Mouse (Mus musculus) right cerebral cortex, adult 18-20 months (tissue): ENCODE measurements around the gene Tubgcp6.

ENCODE experiments used
- DNase-seq: peaks from one replicate; pipeline ENCODE4 v3.0.0; 2022; ENCODE audit warnings: mixed read lengths

Gene Tubgcp6

GRCm38 (mm10) chr15:89122649-89123366, at the start of gene Tubgcp6:
Gene Tubgcp6 (minus strand): TSS chr15:89123112.
- peak; percentile 96 for DNase-seq

- no peak for DNase-seq
Observed at GRCm38 (mm10) chr15:89172276-89172935, 49.5 kb upstream of the Tubgcp6 start.

GRCm38 (mm10) chr15:89171526-89172051, 48.7 kb upstream of the Tubgcp6 start:
- no peak for DNase-seq

DNA sequence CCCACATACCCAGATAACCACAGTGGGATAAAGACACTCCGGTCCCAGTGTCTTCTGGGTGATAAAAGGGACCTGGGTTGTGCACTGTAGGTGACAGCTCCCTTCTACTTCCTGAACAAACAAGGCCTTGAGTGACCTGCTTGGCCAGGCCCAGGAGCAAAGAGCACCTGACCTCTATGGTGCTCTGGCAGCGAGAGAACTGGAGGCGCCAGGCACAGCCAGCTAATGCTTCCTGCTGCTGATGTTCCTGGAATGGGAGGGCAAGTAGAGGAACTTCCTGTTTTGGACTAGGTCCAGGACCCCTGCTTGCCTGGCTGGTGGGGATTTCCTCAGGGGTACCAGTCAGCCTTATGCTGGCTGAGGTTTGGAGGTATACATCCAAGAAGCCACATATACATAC, 47.2 kb upstream of the Tubgcp6 start:
- no peak for DNase-seq

DNA sequence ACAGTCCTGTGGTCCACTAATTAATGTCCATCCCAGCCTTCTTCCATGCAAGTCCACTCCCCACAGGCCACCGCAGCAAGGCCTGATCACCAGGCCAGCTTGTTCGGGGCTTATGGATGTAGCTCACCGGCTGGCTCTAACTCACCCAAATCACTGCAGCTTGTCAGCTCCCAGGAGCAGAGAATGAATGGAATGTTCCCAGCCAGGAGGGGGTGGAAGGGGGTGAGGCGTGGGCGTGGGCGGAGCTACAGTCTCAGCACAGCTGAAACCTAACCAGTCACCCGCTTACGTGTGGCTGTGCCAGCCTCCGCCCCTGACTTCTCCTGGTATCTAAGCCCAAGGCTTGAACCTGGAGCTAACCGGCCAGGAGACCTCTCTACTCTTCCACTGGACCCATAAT, 46.5 kb upstream of the Tubgcp6 start:
- peak; percentile 89 for DNase-seq

DNA sequence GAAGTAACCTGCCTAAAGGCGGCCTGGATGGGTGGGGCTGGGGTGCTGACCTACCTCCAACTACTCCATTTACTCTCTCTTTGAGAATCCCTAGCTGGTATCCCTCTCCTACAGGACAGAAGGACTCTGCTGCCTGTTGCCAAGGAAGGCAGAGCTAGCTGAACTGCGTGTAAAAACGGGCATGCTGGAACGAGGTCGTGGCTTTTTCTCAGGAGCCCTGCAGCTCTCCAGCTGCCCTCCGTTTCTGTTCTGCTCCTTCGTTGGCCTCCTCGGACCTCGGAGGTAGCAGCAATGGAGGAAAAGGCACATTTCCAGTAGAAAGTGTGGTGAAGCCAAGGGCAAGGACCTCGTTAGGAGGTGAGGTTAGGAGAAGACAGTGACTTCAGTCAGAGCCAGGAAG, 46.0 kb upstream of the Tubgcp6 start:
- no peak for DNase-seq

GRCm38 (mm10) chr15:89165478-89165877, 42.6 kb upstream of the Tubgcp6 start:
- no peak for DNase-seq

- DNase-seq, result no peak
Observed at GRCm38 (mm10) chr15:89161397-89161796, 38.5 kb upstream of the Tubgcp6 start.

- no peak for DNase-seq
Observed at GRCm38 (mm10) chr15:89158516-89158915, 35.6 kb upstream of the Tubgcp6 start.

DNA sequence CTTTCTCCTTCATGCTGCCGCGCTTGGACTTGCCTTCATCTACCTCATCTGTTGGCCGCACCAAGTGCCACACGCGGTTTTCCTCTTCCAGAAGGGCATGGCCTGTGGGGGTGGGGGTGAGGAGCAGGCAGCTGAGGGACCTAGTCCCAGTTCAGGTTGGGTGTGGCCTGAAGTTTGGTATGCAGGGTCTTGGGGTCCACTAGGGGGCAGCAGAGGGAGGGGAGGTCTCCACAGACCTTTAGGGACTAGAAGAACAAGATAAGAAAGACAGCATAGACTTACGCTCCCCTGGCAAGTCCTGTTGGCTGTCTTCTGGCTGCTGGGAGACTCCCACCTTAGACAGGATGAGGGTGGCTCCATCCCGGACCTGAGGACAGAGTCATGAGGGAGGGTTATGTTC, 35.0 kb upstream of the Tubgcp6 start:
- no peak for DNase-seq

DNA sequence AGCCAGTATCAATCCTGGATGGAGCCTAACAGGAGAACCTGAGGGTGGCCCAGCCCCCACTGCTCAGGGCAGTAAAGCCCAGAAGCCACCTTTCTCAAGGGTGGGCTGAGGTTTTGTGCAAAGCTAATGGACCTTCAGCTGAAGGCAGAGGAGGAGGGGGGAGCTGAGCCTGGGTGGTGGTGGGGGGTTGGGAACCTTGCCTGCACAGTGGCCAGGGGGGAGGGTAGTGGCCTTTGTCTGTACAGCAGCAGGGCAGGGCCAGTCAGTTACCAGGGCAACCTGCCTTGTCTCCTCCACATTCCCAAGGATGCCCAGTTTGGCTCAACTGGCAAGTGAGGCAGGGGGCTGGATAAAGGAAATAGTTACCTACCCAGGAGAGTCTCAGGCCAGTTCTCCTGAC, 29.4 kb upstream of the Tubgcp6 start:
- DNase-seq, result no peak

DNA sequence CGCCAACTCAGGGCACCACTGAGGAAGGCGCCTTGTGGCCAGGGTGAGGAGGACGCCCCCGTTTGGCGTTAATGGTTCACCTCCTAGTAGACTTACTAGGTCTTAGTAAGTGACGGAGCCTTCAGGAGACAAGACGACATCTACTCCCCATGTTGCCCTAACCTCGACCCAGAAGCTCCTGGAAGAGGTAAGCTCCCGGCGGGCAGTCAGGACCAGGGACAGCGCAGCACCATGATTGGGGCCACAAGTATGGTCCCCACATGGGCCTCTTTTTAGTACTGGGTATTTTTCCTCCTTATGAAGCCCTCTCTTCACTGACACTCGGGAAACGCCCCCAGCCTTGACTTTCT, 27.1 kb upstream of the Tubgcp6 start:
- DNase-seq, result no peak

GRCm38 (mm10) chr15:89149271-89150040, 26.5 kb upstream of the Tubgcp6 start, which contains the start of gene Mapk11:
Gene Mapk11 (minus strand): TSS chr15:89149628.
- peak; percentile 54 for DNase-seq

DNA sequence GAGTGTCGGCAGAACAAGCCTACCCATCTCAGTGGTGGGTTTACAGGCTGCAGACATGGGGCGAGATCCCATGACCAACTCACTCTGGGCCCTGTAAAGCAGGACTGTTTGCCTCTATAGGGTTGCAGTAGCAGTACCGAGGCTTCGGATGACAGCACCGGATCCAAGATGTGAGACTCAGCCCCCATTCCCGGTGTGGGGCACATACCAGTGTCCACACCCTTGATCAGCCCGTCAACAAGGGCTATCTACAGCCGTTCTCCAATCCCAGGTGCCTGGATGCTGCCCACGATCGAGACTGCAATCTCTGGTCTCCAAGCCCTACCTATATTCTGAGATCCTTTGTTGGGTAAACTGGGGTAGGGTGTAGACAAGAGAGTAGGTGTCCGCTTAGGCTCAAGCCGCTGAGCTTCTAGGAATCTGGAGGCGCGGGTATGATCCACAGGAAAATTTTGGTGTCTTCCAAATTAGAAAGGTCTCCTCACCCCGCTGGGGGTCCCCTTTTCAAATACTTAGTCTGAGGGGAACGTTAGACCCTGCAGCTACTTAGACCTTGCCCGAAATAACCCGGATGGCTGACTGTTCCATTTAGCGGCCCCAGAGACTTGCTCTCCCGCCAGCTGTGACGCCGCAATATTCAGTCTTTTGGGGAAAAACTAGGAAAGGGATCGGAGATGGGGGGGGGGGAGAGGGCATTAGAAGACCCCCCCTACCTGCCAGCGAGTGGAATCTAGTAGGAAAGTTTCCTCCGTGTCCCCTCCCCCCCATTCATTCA, 25.8 kb upstream of the Tubgcp6 start:
- no peak for DNase-seq

GRCm38 (mm10) chr15:89147895-89148294, 25.0 kb upstream of the Tubgcp6 start:
- no peak for DNase-seq

DNA sequence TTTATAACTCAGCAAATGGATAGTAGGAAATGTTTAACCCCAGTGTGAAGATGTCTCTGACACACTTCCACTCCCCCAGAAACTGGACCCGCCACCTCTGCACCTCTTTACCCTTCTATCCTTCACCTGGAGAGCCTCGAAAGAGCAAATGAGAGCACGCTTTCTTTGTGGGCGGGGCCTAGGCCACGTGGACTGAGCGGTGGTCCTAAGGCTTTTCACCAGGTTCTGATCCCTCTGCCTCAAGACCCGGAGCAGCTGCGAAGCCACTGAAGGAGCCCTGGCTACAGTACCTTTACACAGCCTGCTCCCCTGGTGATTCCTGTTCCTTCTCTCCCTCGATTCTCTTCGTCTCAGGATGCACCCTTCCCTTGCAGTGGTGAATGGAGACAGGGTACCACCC, 24.5 kb upstream of the Tubgcp6 start:
- no peak for DNase-seq

DNA sequence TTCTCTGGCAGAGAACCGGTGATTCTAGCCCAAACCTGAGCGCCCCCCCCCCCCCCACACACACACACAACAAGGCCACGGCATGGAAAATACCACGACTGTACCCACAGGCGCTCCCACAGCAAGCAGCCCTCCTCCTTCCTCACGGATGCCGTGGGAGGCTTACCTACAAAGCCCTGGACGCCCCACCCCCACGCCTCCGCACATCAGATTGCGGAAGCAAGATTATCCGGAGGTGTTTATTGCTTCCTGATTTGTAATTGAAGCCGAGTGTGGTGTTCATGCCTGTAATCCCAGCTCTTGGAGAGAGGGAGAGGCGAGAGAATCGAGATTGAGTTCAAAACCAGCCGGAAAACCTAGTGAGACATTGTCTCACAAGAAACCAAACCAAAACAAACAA, 24.1 kb upstream of the Tubgcp6 start:
- DNase-seq, result peak; percentile 79

DNA sequence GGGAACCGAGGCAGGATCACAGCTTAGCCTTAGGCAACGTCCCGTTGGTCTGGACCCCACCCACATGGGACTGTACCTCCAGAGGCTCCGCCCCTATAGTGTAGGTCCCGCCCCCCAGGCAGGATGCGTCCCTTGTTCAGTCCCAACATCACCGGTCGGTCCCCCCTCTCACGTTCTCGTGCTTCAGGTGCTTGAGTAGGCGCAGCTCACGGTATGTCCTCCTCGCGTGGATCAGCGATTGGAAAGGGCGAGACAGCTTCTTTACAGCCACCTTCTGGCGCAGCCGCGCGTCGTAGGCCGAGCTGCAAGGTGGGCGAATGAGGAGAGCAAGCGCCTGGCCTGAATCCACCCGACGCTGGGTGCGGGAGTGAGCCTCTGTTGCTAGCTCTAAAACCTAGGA, 23.6 kb upstream of the Tubgcp6 start:
- DNase-seq, result peak; percentile 86

DNA sequence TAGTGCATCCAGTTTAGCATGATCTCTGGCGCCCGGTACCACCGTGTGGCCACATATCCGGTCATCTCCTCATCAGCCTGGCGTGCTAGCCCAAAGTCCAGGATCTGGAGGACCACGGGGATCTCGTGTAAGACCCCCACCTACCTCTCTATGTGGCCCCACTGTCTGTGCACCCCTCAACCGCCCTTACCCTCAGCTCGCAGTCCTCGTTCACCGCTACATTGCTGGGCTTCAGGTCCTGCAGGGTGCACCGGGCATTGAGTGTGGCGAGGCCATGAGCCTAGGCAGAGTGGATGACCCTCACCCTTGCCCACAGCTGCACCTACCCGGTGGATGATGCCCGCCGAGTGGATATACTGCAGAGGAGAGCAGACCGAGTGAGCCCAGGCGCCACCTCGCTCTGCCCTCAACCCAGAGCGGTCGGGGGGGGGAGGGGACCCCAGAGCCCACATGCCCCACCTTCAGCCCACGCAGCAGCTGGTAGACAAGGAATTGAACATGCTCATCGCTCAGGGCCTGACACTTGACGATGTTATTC, 23.0 kb upstream of the Tubgcp6 start:
- no peak for DNase-seq

DNA sequence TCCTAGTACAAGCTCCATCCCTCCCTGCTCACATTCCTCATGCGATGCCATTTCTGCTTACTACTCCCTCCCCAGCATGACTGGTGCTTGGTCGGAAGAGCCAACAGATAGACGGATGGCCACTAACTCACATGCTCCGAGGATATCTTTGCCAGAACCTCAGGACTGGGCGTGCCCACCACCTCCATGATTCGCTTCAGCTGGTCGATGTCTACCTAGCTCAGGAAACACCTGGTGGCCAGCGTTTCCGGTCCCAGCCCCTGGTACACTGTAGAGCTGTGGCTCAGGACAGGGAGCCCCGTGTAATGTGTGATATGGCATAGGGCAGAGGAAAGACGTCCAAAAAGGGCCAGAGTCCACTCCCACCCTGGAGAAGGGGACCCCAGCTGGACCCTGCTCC, 22.1 kb upstream of the Tubgcp6 start:
- DNase-seq, result no peak

GRCm38 (mm10) chr15:89143134-89143533, 20.2 kb upstream of the Tubgcp6 start:
- DNase-seq, result no peak

DNA sequence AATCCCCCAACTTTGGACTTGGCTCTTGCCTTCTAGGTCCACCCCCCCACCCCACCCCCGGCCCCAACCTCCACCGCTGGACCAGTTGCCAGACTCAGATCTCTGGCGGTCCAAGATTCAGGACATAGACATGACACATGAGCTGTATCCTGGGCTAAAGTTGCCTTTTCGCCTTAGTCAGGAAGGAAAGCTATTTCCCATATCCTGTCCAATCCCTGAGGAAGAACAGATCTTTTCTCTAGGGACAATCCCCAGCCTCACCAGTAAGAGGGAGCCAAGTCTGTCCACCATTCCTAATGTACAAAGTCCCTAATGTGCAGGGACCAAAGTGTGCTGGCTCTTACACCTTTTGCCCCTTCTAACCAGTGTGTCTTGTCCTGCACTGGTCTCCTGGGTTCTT, 19.0 kb upstream of the Tubgcp6 start:
- DNase-seq, result no peak

GRCm38 (mm10) chr15:89141443-89141842, 18.5 kb upstream of the Tubgcp6 start:
- no peak for DNase-seq
